Mouse (Mus musculus): Measurements from ENCODE around the gene Fgfr2.
"Not testable (repeated sequence)": the region's sequence is repeated elsewhere in the genome, so short reads cannot be mapped to it uniquely, and the experiment has no call there.

Gene Fgfr2

GRCm38 (mm10) chr7:130668729-130669281 lies 2454.3 kb downstream of the Fgfr2 start:
- DNase-seq: no peak

DNA sequence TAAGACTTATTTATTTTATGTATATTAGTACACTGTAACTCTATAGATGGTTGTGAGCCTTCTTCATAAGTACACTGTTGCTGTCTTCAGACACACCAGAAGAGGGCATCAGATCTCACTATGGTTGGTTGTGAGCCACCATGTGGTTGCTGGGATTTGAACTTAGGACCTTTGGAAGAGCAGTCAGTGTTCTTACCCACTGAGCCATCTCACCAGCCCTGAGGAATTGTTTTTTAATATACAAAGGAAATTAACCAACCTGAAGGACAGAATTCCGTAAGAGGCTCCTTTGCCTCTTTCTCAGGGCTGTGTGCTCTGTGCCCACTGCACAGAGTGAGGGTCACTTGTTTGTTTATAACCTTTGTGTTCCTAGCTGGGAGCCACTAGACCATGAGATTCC lies 2455.1 kb downstream of the Fgfr2 start:
- DNase-seq: not testable (repeated sequence)

DNA sequence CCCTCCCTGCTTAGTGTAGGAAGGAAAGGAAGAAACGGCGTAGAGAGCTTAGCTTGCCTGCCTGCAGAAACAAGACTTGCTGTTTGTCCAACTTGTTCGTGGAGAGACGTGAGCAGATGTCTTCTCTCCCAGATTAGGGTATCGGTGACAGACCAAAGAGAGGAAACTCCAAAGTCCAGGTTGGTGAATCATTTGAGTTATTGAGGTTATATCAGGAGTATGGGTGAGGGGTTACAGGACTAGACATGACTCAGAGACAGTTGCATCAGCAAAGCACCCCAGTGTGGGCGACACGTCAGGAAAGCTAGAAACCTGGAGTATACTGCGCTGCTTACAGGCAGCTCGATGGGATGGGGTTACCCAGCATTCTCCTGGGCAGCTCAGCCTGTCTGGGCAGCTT lies 2457.8 kb downstream of the Fgfr2 start:
- no peak for DNase-seq

DNA sequence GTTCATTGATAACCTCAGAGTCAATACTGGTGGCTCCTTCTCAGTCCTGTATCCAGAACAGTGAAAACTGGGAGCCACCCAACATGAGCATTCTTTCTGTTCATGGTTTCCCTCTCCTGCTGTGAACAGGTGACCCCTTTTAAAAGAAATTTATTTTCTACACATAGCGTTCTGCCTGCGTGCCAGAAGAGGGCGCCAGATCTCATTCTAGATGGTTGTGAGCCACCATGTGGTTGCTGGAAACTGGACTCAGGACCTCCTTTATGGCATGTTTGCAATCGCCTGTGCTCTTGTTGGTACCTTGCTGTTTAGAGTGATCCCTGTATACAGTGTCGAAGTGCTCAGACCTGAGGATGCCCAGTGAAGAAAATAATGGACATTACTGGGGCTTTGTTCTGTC lies 2458.5 kb downstream of the Fgfr2 start:
- DNase-seq: no peak

DNA sequence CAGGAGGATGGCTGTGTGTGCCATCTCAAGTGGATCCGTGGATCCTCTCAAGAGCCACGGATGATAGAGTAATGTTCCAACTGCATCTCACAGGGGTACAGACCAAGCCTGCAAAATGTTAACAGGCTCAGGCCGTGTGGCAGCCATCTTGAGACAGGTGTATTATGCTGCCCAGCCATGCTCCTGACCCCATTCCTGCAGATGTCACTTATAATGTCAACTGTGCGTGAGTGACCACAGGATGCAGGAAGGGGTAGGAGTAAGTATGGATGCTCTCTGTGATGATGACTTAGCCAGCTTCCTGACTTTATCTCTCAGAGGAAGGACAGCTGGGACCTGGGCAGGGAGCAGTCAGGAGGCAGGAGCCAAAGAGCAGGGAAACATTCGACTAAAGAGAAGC lies 2459.1 kb downstream of the Fgfr2 start:
- no peak for DNase-seq

- no peak for DNase-seq
Measured at GRCm38 (mm10) chr7:130662869-130663268, 2460.3 kb downstream of the Fgfr2 start.

- no peak for DNase-seq
Measured at GRCm38 (mm10) chr7:130662250-130662649, 2460.9 kb downstream of the Fgfr2 start.

- DNase-seq: no peak
Measured at GRCm38 (mm10) chr7:130659129-130659528, 2464.0 kb downstream of the Fgfr2 start.

DNA sequence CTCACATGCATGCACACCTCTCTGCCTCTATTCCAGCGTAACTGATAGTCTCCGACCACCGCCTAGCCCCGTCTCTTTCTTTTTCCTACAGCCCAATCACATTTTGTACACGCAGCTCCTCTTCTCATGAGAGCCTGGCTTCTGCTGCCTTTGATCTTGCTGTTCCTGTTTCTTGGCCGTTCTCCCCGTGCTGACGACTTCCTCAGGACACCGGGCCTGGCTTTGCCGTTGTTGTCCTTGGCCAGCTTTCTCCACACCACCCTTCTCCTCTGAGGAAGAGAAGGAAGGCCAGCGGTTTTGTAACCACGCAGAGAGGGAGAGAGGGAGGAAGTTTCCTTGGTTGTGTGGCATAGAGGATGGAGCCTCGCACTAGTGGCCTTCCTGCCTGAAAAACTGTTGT lies 2465.4 kb downstream of the Fgfr2 start:
- DNase-seq: no peak

- no peak for DNase-seq
Measured at GRCm38 (mm10) chr7:130656965-130657364, 2466.2 kb downstream of the Fgfr2 start.

DNA sequence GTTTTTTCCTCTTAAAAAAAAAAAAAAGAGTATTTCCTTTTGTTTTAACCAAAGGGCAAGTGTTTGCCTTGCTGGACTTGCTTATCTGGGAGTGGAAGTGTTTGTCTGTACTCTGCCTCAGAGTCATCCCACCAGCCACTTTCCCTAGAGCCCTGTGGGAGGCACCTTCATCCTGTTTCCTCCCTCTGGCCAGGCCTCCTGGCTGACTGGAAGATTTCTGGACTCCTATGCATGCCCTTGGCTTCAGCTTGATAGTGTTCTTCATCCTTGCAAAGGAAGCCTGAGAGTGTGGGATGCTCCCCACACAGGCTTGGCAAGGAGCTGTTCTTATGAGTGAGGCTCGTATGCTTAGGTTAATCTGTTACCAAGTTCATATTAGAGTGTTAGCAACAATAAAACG lies 2468.6 kb downstream of the Fgfr2 start:
- DNase-seq: no peak

DNA sequence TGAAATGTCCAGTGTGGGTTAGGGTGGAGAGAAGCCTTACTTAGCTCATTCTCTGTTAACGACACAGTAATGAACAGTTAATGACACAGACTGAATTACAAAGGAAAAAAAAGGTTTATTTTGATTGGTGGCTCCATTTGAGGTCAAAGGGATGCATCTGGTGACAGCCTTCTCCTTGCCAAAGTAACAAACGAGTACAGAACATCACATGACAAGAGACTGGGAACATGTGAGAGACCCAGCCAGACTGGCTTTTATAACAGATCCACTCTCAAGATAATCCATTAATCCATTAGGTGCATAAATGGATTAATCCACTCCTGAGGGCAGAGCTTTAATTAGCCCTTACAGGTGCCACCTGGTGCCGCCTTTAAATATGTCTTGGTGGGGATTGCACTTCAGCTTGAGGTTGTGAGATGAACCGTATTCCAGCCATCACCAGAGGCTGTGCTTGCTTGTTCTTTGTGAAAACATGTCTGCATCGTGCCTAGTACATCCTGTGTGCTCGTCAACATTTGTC lies 2470.1 kb downstream of the Fgfr2 start:
- DNase-seq: no peak

DNA sequence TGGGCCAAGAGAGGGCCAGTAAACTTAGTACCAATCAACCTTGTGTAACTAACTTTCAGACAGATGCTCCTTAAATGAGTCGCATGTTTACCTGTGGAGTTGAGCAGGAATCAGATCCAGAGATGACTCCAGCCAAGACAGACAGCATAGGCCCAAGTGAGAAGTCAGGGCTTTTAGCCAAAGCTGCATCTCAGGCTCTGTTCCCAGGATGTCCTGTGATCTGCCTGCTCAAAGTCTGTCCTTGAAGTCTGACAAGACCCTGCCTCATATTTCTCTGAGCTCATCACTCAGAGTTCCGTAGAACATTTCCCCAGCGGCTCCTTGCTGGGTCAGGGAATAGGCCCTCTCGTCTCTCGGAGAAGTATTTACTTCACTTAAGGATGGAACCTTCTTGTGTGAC lies 2472.5 kb downstream of the Fgfr2 start:
- DNase-seq: no peak

DNA sequence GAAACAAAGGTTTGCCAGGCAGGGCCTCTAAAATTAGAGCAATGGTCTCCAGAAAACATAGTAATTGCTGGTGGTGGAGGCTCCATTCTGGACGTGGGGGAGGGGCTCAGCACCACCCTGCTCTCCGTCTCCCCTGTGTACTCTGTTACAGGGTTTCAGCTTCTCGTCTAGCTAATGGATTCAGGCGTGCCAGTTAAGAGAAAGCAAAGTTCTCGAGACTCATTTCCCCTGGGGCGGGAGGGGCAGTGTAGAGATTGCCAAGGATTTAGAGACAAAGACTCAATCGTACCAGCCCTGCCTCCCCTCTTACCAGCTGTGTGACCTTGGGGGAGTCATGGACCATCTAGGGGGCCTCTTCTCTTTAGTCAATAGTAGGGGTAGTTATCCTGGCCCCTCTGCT lies 2473.9 kb downstream of the Fgfr2 start:
- DNase-seq: no peak

DNA sequence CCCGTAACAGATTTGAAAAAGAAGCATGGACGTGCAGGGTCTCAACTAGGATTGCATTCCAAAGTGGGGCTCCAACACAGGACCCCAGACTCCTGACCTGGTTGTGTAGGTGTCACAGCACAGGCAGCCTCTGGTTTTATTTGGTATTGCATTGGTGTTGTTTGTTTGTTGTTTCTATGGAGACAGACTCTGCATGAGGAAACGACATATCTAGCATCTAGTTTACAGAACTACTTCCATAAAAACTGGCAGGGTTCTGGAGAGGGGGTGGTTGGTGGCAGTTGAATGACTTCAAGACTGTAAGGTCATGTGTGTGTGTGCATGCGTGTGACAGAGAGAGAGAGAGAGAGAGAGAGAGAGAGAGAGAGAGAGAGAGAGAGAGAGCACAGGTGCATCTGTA lies 2475.1 kb downstream of the Fgfr2 start:
- DNase-seq: no peak

DNA sequence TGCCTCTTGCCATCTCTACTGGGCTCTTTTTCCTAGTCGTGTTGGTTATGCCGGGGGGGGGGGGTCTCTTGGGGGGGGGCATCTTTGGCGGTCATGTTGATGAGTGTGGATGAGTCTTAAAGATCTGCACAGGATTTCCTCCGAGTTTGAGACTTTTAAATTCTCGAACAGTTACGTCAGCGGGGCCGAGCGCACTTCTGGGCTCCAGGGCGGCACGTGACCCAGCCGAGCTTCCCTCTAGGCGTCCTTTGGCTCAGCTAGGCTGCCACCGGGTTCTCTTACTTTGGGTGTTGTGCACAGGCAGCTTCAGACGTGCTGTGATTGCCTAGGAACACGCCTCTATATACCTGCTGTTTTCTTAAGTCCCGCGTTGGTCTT lies 2476.4 kb downstream of the Fgfr2 start:
- no peak for DNase-seq

- DNase-seq: no peak
Measured at GRCm38 (mm10) chr7:130645994-130646761, 2477.0 kb downstream of the Fgfr2 start.

GRCm38 (mm10) chr7:130645332-130645993 lies 2477.7 kb downstream of the Fgfr2 start:
- DNase-seq: no peak

GRCm38 (mm10) chr7:130640681-130641080 lies 2482.5 kb downstream of the Fgfr2 start:
- no peak for DNase-seq

DNA sequence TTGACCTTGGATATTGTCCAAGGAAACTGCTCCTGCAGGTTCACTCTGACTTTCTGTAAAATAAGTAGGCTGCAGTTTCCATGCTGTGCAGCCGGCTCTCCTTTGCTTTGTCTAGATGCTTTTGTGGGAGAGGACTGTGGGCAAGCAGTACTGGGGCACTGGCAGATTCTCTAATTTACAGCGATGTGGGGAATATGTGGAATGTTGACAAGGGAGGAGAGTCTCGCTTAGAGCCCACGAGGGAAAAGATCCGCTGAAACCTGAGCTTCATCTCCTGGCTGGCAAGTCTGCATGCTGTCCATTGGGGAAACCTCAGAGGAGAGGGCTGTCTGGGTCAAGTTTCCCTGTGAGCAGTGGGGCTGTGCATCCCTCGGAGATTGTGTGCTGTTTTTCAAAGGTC lies 2485.3 kb downstream of the Fgfr2 start:
- no peak for DNase-seq

GRCm38 (mm10) chr7:130636902-130637301 lies 2486.2 kb downstream of the Fgfr2 start:
- DNase-seq: no peak

- DNase-seq: no peak
Measured at GRCm38 (mm10) chr7:130636274-130636673, 2486.9 kb downstream of the Fgfr2 start.

- DNase-seq: no peak
Measured at GRCm38 (mm10) chr7:130635212-130635611, 2487.9 kb downstream of the Fgfr2 start.

DNA sequence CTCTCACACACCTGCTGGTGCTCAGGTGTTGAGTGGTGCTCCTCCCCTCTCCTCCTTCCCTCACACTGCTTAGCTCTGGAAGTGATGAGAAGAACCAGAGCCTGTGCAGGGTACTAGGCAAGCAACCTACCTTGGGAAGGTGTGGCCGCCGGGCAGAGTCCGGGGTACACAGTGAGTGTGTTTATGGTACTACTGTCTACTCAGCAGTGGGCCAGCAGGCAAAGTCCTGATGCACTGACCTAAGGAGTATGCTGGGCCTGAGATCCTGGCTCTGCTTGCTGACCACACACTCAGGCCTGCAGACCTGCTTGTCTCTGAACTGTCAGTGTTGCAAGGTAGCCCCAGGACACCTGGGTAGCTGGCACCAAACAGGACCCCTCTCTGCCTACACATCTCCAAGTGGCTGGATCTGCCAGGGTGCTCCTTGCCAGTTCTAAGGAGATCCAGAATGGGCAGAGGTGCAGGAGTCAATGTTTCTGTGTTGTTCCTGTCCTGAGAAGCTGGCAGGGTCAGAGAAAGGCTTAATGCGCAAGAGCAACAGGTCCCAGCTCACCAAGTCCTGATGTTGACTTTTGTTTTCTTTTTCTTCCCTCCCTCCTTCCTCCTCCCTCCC lies 2488.8 kb downstream of the Fgfr2 start:
- no peak for DNase-seq

All from right cerebral cortex, adult 18-20 months (tissue).